Mouse (Mus musculus): Measurements from ENCODE around the gene Sema6d.

Sema6d gene

DNA sequence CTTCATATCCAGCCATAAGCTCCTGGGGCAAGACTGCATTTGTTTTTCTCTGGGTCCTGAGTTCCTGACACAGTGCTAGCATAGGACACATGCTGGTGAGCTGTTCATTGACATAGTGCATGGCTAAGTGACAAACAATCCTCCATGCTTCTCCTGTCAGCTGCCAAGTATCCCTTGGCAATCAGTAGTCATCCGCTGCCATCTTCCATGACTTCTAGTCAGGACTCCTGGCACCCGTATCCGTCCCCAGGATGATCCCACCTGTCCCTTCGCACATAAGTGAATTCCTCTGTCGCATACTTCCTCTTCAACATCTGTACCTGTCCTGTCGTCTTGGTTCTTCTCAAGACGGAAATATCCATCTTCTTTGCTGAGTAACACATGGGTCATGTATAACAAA lies 468.3 kb downstream of the Sema6d start:
- no peak for DNase-seq (ENCODE audit: low spot score)

DNA sequence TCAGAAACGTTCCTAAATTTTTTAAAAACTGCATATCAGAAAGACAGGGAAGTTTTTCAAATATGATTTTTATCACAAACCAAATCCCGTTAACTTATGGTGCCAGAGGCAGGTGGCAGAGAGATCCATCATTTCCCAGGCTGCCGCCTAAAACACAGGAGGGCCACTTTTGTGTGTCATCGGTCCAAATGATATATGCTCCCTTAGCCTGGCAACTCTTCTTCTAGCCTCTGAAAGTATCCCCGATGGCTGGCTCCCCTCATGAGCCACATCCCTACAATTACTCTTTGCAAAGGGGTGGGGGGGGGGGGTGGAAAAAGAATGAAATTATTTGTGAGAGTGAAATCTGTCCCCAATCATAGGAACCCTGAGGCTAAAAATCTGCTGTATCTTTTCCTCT lies 471.9 kb downstream of the Sema6d start:
- DNase-seq (ENCODE audit: low spot score): no peak

DNA sequence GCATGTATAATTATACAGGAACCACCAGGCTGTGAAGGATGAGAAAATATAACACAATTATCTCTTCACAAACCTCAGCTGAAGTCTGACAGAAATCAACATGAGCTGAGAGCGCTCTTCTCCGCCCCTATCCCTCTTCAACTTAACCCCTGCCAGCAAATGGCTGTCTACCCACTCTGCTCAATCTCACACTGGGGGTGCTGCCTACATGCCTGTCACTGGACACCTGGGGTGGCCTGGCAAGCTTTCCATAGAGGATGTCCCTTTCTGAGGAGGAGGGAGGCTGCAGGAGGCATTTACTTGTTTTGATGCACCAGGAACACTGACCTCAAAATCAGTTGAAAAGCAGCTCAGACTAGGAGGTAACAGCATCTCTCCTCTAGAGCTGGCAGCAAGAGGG lies 472.3 kb downstream of the Sema6d start:
- DNase-seq (ENCODE audit: low spot score): no peak

DNA sequence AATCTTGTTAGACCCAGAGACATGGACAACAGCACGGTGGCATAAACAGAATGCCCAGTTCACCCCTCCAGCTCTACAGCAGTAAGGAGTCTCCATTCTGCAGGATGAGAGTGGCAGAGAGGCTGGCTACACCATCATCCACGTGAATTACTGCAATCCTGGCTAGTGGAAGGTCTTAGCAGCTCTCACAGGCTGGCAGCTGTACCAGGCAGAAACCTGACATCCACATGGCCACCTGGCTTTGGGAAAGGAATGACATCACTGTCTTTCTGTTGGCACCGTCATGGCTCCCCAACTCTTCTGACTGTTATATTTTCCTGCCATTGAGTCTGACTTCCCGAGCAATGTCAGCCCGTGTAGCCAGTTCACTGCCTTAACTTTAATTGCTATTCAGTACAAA lies 474.0 kb downstream of the Sema6d start:
- no peak for DNase-seq (ENCODE audit: low spot score)

DNA sequence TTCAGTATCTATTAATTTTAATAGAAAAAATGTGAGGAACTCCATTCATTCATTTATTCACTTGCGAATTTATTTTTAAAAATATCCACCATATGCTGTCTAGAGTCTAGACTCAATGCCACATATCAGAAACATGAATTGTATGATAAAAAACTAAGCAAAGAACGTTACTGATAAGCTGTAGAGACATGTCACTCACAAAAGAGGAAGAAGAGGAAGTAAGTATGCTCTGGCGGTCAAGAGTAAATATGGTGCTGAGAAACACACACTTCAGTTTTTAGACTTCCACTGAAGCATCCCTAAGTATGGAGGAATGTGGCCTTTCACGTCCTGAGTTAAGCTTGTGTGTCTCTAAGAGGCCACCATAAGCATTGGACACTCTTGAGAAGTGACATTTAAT lies 484.0 kb downstream of the Sema6d start:
- DNase-seq (ENCODE audit: low spot score): no peak

DNA sequence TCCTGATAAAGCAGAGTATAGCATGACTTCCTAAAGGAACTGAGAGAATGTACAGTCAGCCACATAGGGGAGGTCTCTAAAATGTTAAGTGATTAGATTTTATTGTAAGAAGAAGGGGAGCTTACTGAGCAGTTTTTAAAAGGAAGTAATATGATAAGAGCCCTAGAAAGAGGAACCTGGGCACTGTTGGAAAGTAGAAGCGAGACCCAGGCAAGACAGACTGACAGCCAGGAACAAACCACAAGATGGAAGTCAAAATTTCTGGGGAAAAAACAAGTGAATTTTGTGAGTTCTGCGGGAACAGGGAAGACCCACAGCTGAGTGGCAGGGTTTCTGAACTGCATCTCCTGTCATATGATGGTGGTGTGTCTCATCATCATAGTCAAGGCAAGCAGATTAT lies 486.3 kb downstream of the Sema6d start:
- no peak for DNase-seq (ENCODE audit: low spot score)

DNA sequence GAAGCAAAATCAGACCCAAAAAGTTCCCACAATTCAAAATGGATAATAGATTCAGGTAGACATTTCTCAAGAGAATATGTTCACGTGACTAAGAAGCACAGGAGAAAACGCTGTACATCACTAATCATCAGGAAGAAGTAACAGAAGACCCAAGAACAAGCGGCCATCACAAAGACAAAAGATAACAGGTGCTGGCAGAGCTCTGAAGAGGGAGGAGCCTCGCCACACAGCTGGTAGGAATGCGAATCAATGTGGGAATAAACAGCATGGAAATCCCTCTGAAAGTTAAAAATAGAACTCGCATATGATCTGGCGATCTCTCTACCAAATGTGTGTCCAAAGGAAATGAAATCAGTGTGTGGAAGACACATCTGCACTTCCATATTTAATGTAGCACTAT lies 493.8 kb downstream of the Sema6d start:
- DNase-seq (ENCODE audit: low spot score): no peak

DNA sequence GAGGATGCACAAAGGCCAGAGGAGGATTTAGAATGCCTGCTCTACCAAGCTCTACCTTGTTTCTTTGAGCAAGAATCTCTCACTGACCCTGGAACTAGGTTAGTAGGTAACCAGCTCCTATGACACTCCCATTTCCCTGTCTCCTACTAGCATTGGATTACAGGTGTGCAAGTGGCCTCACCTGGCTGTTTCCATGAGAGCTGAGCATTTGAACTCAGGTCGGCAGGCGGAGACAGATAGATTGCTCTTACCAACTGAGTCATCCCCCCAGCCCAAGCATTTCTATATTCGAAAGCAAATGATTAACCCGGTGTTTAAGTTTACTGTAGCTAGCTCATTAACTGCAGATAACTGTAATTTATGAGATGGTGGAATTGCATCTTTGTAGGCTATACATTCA lies 503.0 kb downstream of the Sema6d start:
- no peak for DNase-seq (ENCODE audit: low spot score)

DNA sequence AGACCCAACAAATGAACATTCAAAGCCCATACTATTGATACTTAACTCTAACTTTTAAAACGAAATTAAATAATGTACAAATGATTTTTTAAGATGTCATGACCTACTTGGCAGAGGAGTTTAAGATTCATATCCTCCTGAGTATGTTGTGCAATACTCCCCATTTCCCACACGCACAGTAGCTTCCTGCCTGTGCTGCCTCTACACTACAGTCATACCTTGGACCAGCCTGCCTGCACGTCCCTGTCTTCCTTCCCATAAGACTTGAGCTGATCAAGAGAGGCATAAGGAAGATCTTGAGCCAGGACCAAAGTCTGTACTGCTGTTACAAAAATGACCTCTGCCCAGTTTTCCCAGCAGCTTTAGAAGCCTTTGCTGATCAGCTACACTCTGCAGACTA lies 509.2 kb downstream of the Sema6d start:
- DNase-seq (ENCODE audit: low spot score): no peak

DNA sequence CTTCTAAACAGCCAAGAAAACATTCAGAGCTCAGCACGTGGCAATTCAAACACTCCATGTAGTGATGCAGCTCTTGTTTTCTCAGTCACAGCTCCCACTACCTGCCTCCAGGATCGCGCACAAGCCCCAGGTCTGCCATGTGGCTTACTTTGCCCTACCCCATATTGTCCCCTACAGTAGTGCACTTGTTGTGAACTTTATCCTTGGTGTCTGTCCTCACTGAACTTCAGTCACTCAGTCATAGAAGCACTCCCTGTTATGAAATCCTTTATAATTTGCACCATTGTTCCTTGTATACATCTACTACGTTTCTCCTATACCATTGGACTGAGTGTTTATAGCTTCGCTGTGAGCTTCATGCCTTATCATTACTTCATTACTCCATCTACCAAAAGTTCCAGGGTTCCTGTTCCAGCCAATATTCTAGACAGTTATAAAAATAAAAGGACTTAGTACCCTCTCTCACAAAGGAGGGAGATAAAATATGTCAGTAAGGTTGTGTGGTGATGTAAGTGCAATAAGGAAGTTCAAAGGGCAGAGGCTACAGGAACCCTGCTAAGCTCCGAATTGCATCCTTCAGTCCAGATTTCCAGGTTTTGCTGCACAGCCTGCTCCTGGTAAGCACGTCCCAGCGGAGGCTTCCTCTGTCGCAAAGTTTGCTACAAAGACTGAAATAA lies 512.1 kb downstream of the Sema6d start:
- no peak for DNase-seq (ENCODE audit: low spot score)

DNA sequence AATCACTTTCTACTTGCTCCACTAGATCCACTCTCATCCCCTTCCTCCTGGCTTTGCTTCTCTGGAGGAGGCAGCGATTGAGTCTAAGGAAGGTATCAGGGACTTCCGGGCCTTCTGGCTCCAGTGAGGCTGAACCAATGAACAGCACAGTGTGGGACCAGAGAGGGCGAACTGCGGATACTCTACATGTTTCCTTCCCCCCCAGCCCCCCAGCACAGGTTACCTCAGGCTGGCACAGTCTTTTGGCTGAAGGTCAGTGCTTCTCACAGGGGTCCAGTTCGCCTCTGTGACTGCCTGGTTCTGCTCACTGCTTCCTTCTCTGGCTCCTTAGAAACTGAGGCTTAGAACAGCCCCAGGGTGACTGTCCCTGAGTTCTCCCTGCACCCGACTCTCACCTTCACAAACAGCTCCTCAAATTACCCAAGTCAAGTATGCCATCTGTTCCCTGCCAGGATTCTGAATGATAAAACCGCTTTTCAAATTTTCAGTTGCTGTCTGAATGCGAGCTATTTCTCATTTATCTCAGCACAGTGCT lies 512.7 kb downstream of the Sema6d start:
- DNase-seq (ENCODE audit: low spot score): no peak

DNA sequence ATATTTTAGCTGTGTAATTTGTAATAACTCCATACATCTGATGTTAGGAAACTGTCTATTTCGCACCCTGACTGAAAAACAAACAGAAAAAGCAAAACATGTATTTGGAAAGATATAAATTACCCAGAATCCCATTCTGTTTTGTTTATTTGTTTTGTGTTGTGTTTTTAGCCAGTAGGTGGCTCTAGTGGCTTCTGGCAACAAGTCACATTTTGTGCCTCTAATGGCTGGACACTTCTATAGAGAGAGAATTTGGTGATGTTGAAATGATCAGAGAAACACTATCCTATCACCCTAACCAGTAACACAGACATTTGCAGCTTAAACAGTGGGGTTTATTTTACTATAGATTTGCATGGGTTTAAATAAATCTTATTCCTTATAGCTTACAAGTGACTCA lies 515.6 kb downstream of the Sema6d start:
- DNase-seq (ENCODE audit: low spot score): no peak

DNA sequence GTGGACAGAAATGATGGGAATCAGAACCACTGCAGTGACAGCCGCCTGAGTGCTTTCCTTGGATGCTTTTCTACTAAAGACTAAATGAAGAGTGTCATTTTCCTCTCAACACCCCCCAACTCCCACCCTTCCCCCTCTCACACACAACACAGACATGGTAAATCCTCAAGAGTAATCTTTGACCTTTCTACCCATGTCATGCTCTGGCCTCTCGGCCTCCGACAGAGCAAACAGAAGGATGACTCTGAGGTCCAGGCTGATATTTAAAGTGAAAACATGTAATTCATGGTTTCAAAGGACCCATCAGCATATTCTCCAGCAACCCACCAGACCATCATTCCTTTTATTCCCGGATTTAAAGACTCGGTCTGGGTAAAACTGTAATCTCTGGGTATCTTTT lies 518.2 kb downstream of the Sema6d start:
- DNase-seq (ENCODE audit: low spot score): no peak

DNA sequence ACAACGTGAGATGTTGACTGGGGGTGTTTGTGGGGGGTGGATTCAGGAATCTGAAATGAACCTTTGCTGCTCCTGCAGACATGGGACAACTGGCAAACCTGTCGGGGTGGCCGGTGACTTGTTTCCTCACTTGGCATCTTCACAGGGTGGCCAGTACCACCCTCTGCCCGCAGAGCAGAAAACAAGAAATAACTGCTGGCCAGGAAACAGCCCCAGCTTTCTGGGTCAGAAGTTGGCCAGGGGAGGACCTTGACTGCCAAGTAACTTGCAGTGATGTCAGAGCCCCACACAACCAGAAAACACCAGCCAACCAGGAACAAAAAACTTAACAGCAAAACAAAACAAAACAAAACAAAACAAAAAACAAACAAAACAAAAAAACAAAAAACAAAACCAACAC lies 518.8 kb downstream of the Sema6d start:
- peak; percentile 12 for DNase-seq (ENCODE audit: low spot score)

DNA sequence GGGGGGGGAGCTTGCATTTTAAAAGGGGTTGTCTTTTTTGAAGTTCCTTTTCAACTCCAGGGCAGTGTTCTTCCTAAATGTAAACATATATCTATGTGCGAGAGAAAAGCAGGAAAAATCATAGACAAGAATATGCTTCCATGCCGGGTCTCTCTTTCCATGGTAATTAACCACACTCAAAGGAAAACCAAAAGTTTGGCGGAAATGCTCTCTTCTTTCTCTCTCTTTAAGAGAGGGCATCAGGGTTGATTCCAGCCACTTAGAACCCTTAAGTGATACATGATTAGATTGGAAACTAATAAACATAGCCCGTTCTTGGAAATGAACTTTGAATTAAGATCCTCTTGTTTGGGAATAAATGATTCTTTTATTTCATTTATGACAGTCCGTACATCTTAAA lies 519.2 kb downstream of the Sema6d start:
- no peak for DNase-seq (ENCODE audit: low spot score)

DNA sequence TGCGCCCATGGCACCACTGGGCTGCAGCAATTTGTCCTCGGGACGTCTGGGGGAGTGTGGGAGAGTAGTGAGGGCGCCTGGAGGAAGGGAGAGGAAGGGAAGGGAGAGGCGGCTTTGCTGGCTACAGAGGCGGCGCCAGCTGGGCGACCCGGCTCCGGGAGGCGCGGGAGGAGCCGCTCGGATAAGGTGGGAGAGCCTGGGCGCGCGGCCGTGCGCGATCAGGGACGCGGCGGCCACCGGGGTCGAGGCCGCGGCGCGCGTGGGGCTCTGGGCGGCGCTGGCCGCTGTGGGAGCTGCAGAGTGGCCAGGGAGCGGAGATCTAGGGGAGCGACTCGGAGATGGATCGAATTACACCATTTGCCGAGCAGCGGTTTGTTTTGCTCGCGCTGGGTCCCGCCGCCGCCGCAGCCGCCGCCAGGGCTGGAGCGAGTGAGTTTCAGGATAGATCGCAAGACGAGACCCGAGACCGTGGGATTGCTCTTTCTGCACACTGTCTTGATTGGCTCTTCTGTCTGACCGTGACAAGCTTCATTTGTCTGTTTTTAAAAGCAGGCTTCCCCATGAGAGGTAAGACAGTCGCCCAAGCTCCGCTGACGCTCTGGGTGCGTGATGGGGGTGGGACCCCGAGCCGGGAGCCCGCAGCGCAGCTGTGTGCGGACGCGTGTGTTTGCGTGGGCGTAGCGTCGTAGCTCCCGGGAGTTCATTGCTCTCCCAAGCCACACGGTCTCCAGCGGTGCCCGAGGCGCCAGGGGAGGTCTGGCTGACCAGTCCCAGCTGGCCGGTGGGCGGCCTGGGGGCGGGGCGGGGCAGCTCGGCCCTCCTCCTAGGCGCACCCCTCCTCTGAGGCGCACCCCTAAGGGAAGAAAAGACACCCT lies 520.2 kb downstream of the Sema6d start:
- peak; percentile 72 for DNase-seq (ENCODE audit: low spot score)

DNA sequence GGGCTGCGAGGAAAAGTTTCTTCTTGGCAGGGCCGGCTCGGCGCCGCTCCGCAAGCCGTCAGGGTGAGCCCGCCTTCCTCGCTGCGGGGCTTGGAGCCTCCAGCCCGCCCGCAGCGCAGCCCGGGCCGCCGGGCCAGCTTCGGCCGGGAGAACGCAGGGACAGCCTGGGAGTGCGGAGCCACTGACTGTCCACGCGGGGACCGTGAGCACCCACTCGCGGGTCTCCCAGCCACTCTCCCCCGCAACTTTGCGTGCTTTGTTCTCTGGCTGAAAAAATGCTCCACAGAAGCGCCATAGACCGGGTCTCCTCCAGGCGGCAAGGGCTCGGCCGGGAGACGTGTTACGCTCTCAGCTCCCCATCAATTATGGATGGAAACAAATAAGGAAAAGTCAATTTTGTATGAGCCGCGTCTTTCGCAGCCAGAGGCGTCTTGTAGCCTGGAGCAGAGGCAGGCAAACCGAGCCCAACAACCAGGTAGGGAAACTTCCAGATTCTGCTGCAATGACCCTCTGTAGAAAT lies 520.9 kb downstream of the Sema6d start:
- DNase-seq (ENCODE audit: low spot score): no peak

DNA sequence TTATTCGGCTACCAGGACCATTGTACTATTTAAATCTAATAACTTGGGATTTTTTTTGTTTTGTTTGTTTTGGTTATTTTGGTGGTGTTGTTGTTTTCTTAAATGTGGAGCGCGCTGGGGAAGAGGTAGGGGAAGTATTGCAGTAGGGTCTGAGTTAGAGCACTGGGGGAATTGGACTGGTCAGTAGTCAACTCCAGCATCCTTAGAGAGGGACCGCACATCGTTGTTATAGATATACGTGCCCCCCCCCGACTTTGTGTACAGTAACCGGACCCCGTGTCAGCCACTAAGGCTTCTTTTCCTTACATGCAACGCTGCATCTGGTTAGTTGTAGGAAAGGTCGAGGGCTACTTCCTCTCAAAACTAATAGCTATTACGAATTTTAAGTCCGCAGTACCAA lies 521.5 kb downstream of the Sema6d start:
- no peak for DNase-seq (ENCODE audit: low spot score)

DNA sequence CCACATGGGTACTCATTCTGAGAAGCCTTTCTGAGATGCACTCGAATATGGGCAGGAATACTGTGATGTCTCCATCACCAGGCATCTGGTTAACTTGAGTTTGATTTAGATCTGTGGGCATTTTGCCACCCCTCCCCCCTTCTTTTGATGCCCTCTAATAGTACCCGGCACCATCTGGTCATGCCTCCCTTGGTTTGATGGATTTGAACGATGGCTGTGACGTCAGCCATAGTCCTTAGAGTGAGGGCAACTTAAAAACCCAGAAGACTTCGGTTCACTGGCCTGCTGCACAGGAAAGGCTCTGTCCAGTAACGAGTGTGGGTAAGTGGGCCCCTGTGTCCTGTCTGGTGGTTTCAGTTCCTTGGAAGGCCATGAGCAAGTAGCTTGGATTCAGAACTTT lies 522.5 kb downstream of the Sema6d start:
- no peak for DNase-seq (ENCODE audit: low spot score)

DNA sequence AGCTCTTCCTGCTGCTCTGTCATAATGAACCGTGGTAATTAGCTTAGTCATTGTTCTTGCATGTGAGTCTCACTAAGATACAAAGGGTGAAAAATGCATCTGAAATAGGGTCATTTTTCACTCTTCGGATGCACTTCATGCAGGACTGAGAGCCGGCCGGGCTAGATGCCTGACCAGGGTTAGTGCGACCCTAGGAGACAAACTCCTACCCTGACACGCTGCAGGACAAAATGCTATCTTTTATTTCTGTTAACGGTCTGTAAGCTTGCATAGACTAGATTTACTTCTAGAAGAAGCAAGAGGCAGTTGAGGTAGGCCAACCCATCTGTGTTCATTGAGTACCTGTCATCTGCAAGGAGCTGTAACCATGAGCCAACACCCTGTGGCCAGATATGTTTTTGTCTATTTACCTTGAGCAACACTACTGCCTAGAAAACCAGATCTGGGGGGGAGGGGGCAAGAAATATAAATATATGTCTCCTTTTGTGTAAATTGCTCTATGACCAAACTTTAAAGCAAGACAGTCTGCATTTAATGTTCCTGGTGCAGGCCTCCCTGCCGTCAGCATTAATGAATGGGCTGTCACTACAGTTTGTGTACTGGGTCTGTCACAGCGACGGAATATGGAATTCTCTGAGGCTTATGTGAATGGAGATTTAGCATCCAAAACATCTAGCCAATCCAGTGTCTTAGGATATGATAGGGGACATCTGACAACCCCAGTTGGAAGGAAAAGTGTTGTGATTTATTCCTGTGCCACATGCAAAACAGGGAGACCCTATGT lies 523.1 kb downstream of the Sema6d start:
- DNase-seq (ENCODE audit: low spot score): no peak

DNA sequence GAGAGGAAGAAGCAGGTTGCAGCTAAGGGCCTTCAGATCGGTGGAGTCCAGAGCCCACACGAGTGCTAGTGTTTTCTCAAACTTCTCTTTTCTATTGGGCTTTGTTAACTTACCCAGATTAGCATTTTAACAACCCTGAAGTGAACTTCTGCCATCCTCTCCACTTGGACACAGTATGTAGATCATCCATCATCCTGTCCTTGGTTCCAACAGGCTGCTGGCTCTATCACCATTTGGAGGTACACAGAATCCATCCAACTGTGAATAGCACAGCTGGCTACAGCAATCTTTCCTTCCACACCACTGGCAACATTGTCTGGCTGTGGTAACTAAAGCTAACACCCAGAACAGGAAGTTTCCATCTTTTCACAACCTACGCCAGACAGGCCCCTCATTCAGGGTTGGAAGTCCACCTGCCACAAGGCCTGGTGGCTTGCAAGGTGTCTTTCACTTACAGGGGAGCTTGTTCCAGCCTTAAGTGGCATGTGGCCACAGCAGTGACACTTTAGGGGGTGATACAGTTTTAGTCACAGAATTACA lies 524.0 kb downstream of the Sema6d start:
- DNase-seq (ENCODE audit: low spot score): no peak

DNA sequence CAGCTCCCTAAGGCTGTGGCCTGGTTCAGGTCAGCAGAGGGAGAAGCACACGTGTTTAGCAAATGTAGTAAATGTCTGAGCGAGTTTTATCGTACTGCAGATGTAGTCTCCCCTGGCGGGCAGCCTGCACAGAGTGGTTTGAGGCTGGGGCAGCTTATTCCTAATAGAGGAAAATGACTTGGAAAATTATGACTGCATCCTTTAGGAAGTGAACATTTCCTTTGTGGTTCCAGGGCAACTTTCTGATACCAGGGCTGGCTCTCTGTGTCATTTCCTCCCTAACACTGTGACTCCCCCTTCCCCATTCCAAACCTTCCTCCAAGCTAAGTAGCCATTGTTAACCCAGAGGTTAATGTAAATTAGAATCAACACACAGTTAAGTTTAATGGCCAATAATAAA lies 527.0 kb downstream of the Sema6d start:
- no peak for DNase-seq (ENCODE audit: low spot score)
